Mouse (Mus musculus) liver, adult 2 months (tissue): ENCODE results near the gene Gm47791.

Experiments used
- CTCF ChIP-seq: fragments of 200-500 bp; IDR thresholded peaks from 2 replicates; pipeline ENCODE4 v1.5.1; 2011; ENCODE audit warnings: low read depth, low read length, control low read depth
- POLR2A ChIP-seq: fragments of 200-500 bp; IDR thresholded peaks from 2 replicates; pipeline ENCODE4 v1.6.1; 2011; ENCODE audit warnings: low read length, control low read depth; ENCODE audit not compliant: insufficient read depth; ENCODE audit errors: extremely low read depth

GRCm38 (mm10) chr1:82726482-82726881 is 44.6 kb downstream of the Gm47791 start:
- TF ChIP-seq CTCF, result no peak
- no peak for TF ChIP-seq POLR2A
